Mouse (Mus musculus): ENCODE data around the gene Opa3. TPM values are rescaled to one million over a fixed set of nuclear protein-coding genes. Genes with fewer than 3 reads are reported as not detected.

Gene Opa3
- polyA plus RNA-seq, 1 experiment from 2014 or later, result 35.2 TPM

DNA sequence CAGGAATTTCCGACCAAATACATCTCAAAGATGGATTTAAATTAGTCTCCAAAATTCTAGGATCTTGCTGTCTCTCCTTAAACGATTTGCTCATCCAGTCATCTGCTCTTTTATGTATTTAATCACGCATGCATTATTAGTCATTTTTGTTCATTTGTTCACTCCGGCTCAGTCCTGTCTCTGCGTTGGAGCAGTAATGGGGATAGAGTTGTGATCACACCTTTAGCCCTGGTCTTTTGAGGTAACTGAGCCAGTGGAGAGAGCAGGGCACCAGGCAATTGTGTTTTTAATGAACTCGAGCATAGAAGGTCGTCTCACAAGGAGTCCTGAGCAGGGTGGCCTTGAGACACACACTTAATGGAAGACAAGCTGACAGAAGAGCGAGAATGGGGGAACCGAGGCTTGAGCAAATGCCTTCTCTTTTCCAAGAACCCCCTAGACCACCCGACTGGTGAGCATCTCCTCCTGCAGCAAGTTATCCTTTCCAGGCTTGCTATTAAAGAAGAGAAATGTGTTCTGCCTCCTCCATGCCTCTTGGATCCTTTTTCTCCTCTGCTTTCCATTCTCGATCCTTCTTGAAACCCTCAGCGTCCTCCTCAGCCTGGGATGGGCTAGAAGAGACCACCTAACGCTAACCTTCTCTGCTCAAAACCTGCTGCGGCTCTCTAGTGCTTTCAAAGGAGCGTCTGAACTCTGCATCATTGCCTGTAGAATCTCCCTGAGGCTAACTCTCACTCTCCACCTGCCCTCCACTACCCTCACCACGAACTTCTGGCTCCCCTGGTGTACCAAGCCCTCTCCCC, 73.5 kb downstream of the Opa3 start:
- Histone ChIP-seq H3K4me3 (peak overlapping the region; percentile 53), H3K36me3 (no peaks in the 10 kb centered on the region), H3K9me3 (no peaks in the 10 kb centered on the region), H3K27me3 (replicated peaks) (peaks cover 54% of the 10 kb centered on the region), H3K9ac (peak overlapping the region; percentile 55), H3K4me1 (peaks cover 35% of the 10 kb centered on the region), H3K4me2 (peak overlapping the region; percentile 65), H3K27ac (replicated peaks) (no peak overlapping the region)
- no peak for ATAC-seq (ENCODE audit: extremely low read depth, insufficient number of reproducible peaks, low FRiP score, low TSS enrichment)
- 13% methylated on average over 16 of the region's 16 CpGs for WGBS

GRCm38 (mm10) chr7:19302264-19303045, 74.3 kb downstream of the Opa3 start:
- H3K27ac ChIP-seq (replicated peaks), result no peak overlapping the region
- no peaks in the 10 kb centered on the region for H3K36me3 ChIP-seq
- no peaks in the 10 kb centered on the region for H3K9me3 ChIP-seq
- peak overlapping the region; percentile 65; the same call in 1 of the 2 replicates for H3K4me2 ChIP-seq
- WGBS, result 43% methylated on average over 13 of the region's 13 CpGs
- H3K4me1 ChIP-seq, result peaks cover 36% of the 10 kb centered on the region
- H3K4me3 ChIP-seq, result peak overlapping the region; percentile 53; the same call in 1 of the 2 replicates
- peak overlapping the region; percentile 55 for H3K9ac ChIP-seq
- peaks cover 61% of the 10 kb centered on the region for H3K27me3 ChIP-seq (replicated peaks)
- no peak for ATAC-seq (ENCODE audit: extremely low read depth, insufficient number of reproducible peaks, low FRiP score, low TSS enrichment)

DNA sequence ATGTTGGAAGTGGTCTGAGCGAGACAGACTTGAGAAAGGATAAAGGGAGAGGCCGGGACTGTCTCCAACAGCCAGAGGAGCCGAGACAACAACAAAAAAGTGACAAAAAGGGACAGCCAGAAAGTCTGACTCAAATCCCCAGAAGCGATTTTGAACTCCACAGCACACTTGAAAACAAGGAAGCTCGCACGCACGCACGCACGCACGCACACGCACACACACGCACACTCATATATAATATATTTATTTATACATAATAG, 74.8 kb downstream of the Opa3 start:
- WGBS, result 75% methylated on average over 12 of the region's 12 CpGs
- H3K27me3 ChIP-seq (replicated peaks), result peaks cover 62% of the 10 kb centered on the region

DNA sequence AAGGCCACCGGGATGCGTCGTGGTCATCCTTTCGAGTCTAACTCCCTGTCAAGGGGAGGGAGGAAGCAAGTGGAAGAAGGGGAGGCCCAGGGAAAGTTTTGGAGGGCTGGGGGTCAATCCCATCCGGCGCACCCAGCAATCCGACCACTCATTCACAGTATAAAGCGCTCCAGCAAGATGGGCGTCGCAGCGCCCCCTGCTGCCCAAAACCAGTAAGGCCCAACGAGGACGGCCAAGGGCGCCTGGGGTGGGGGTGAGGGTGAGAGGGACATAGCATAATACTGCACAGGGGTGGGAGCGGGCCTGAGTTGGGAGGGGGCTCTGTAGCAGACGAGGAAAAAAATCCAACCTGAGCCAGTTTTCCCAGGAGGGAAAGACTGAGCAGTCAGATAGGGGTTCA, 75.6 kb downstream of the Opa3 start:
- H3K27me3 ChIP-seq (replicated peaks), result peaks cover 62% of the 10 kb centered on the region
- ATAC-seq (ENCODE audit: extremely low read depth, insufficient number of reproducible peaks, low FRiP score, low TSS enrichment), result no peak
- no peaks in the 10 kb centered on the region for H3K9me3 ChIP-seq
- peak overlapping the region; percentile 52 for H3K4me3 ChIP-seq
- WGBS, result under 1% methylated on average over 16 of the region's 16 CpGs
- H3K9ac ChIP-seq, result peak overlapping the region; percentile 47
- peak overlapping the region; percentile 77 for H3K4me2 ChIP-seq
- H3K36me3 ChIP-seq, result no peaks in the 10 kb centered on the region
- H3K27ac ChIP-seq (replicated peaks), result no peak overlapping the region
- H3K4me1 ChIP-seq, result peaks cover 44% of the 10 kb centered on the region

More for the DNA sequence above, 74.8 kb downstream of the Opa3 start:
- Histone ChIP-seq H3K4me2 (no peak overlapping the region), H3K9me3 (no peaks in the 10 kb centered on the region), H3K4me3 (no peak overlapping the region), H3K27ac (replicated peaks) (no peak overlapping the region), H3K4me1 (peaks cover 42% of the 10 kb centered on the region), H3K36me3 (no peaks in the 10 kb centered on the region), H3K9ac (no peak overlapping the region; the same call in 1 of the 2 replicates)
- no peak for ATAC-seq (ENCODE audit: extremely low read depth, insufficient number of reproducible peaks, low FRiP score, low TSS enrichment)

DNA sequence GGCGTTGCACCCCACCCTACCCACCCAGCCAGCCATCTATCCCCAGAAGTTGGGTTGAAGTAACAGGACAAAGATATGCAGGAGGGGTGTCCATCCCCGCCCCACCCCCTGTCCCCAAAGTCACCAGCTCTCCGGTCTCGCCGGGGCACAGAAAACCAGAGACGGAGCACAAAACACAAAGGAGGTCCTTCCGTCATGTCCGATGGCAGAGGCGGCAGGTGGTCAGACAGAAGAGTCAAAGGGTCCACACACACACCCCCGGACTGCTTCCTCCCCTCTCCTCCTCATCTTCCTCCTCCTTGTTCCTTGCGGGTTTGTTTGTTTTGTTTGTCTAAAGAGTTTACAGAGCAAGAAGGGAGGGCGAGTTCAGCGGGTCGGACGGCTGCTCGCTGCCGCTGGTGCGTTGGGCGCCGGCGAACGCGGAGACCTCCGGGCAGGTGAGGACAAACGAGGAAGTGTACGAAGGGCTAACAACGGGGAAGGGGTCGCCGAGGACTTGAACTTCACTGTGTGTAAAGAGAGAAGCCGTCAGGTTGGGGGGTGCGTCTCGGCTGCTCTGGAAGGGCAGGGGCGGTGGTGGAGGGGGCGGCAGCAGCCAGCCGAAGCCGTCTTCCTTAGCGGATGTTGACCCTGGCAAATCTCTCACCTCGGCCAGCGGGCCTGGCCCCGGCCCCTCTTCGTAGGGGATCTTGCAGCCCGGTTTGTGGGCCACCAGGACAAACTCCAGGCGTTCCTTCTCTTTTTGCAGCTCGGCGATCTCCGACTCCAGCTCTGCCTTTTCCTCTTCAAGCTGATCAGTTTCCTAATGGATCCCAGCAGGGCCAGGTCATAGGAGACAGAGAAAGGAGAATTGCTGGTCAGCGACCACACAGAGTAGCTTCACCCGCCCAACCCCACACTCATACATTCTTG, 76.6 kb downstream of the Opa3 start:
- H3K4me3 ChIP-seq, result peak overlapping the region; percentile 52
- H3K9ac ChIP-seq, result peak overlapping the region; percentile 73
- H3K9me3 ChIP-seq, result no peaks in the 10 kb centered on the region
- peaks cover 49% of the 10 kb centered on the region for H3K4me1 ChIP-seq
- peak overlapping the region; percentile 77 for H3K4me2 ChIP-seq
- no peaks in the 10 kb centered on the region for H3K36me3 ChIP-seq
- no peak overlapping the region for H3K27ac ChIP-seq (replicated peaks)
- ATAC-seq (ENCODE audit: extremely low read depth, insufficient number of reproducible peaks, low FRiP score, low TSS enrichment), result no peak
- 3% methylated on average over 48 of the region's 48 CpGs for WGBS
- peaks cover 62% of the 10 kb centered on the region for H3K27me3 ChIP-seq (replicated peaks)

- ATAC-seq (ENCODE audit: extremely low read depth, insufficient number of reproducible peaks, low FRiP score, low TSS enrichment), result no peak
- Histone ChIP-seq H3K4me1 (peaks cover 49% of the 10 kb centered on the region), H3K9ac (peak overlapping the region; percentile 73), H3K4me2 (peak overlapping the region; percentile 77), H3K27ac (replicated peaks) (no peak overlapping the region), H3K36me3 (no peaks in the 10 kb centered on the region), H3K27me3 (replicated peaks) (peaks cover 62% of the 10 kb centered on the region), H3K4me3 (peak overlapping the region; percentile 52), H3K9me3 (no peaks in the 10 kb centered on the region)
- WGBS, result 9% methylated on average over 6 of the region's 6 CpGs
Measured at GRCm38 (mm10) chr7:19305413-19305735, 77.2 kb downstream of the Opa3 start.

MicroRNAs encoded within 50 kb of the gene (microRNA counts, 519-probe panel; counts per million panel counts)
- 209 counts per million, percentile 61 among the panel's probes with 10 or more counts for microRNA mmu-miR-330

Small RNA genes within 50 kb of the gene (microRNA-seq; reads per million reads assigned to microRNA genes)
- 330 reads per million, percentile 68 among the genes with 10 or more reads in this experiment for gene Mir330

Other genes with a start within 250 kb of the Opa3 start
- gene Nanos2, start 240.9 kb upstream of the Opa3 start, polyA plus RNA-seq (2015; fragmentation: Nextera tagmentation; extraction: Ambion mirVana), result not detected in 2 replicates
- gene Mypop, start 237.1 kb upstream of the Opa3 start, polyA plus RNA-seq (2015; fragmentation: Nextera tagmentation; extraction: Ambion mirVana), result 1.8 and 1.9 TPM in 2 replicates
- 12.4 and 12.7 TPM in 2 replicates for gene Irf2bp1, start 224.3 kb upstream of the Opa3 start, polyA plus RNA-seq (2015; fragmentation: Nextera tagmentation; extraction: Ambion mirVana)
- 0.25 and 1.2 TPM in 2 replicates for gene Foxa3, start 204.8 kb upstream of the Opa3 start, polyA plus RNA-seq (2015; fragmentation: Nextera tagmentation; extraction: Ambion mirVana)
- gene Sympk, start 204.0 kb upstream of the Opa3 start, polyA plus RNA-seq (2015; fragmentation: Nextera tagmentation; extraction: Ambion mirVana), result 24.8 TPM in 2 replicates
- gene Rsph6a, start 173.6 kb upstream of the Opa3 start, polyA plus RNA-seq (2015; fragmentation: Nextera tagmentation; extraction: Ambion mirVana), result not detected in 2 replicates
- gene Dmwd, start 152.1 kb upstream of the Opa3 start, polyA plus RNA-seq (2015; fragmentation: Nextera tagmentation; extraction: Ambion mirVana), result 11.3 and 13.9 TPM in 2 replicates
- gene Dmpk, start 144.5 kb upstream of the Opa3 start, polyA plus RNA-seq (2015; fragmentation: Nextera tagmentation; extraction: Ambion mirVana), result 19.3 and 20.0 TPM in 2 replicates
- gene Six5, start 133.7 kb upstream of the Opa3 start, polyA plus RNA-seq (2015; fragmentation: Nextera tagmentation; extraction: Ambion mirVana), result 5.9 and 6.0 TPM in 2 replicates
- 1.2 and 2.1 TPM in 2 replicates for gene Gm4969, start 110.0 kb upstream of the Opa3 start, polyA plus RNA-seq (2015; fragmentation: Nextera tagmentation; extraction: Ambion mirVana)
- 8.0 and 8.6 TPM in 2 replicates for gene Fbxo46, start 108.5 kb upstream of the Opa3 start, polyA plus RNA-seq (2015; fragmentation: Nextera tagmentation; extraction: Ambion mirVana)
- gene Qpctl, start 79.0 kb upstream of the Opa3 start, polyA plus RNA-seq (2015; fragmentation: Nextera tagmentation; extraction: Ambion mirVana), result 9.5 and 9.7 TPM in 2 replicates
- 107 and 113 TPM in 2 replicates for gene Snrpd2, start 78.6 kb upstream of the Opa3 start, polyA plus RNA-seq (2015; fragmentation: Nextera tagmentation; extraction: Ambion mirVana)
- 9.9 and 14.6 TPM in 2 replicates for gene Gipr, start 62.2 kb upstream of the Opa3 start, polyA plus RNA-seq (2015; fragmentation: Nextera tagmentation; extraction: Ambion mirVana)
- 15.8 and 20.6 TPM in 2 replicates for gene Eml2, start 51.9 kb upstream of the Opa3 start, polyA plus RNA-seq (2015; fragmentation: Nextera tagmentation; extraction: Ambion mirVana)
- 1.7 and 1.8 TPM in 2 replicates for gene Gpr4, start 15.8 kb upstream of the Opa3 start, polyA plus RNA-seq (2015; fragmentation: Nextera tagmentation; extraction: Ambion mirVana)
- gene Vasp, start 43.5 kb downstream of the Opa3 start, polyA plus RNA-seq (2015; fragmentation: Nextera tagmentation; extraction: Ambion mirVana), result 81.2 and 81.7 TPM in 2 replicates
- gene Ppm1n, start 51.7 kb downstream of the Opa3 start, polyA plus RNA-seq (2015; fragmentation: Nextera tagmentation; extraction: Ambion mirVana), result not detected in 2 replicates
- gene Rtn2, start 54.3 kb downstream of the Opa3 start, polyA plus RNA-seq (2015; fragmentation: Nextera tagmentation; extraction: Ambion mirVana), result 26.1 and 29.3 TPM in 2 replicates
- gene Fosb, start 81.7 kb downstream of the Opa3 start, polyA plus RNA-seq (2015; fragmentation: Nextera tagmentation; extraction: Ambion mirVana), result 0.14 and 0.16 TPM in 2 replicates
- 62.6 and 62.7 TPM in 2 replicates for gene Ercc1, start 116.4 kb downstream of the Opa3 start, polyA plus RNA-seq (2015; fragmentation: Nextera tagmentation; extraction: Ambion mirVana)
- gene Cd3eap, start 131.1 kb downstream of the Opa3 start, polyA plus RNA-seq (2015; fragmentation: Nextera tagmentation; extraction: Ambion mirVana), result 17.4 and 19.8 TPM in 2 replicates
- 12.8 and 13.0 TPM in 2 replicates for gene Ppp1r13l, start 131.4 kb downstream of the Opa3 start, polyA plus RNA-seq (2015; fragmentation: Nextera tagmentation; extraction: Ambion mirVana)
- 11.8 and 12.2 TPM in 2 replicates for gene Ercc2, start 153.7 kb downstream of the Opa3 start, polyA plus RNA-seq (2015; fragmentation: Nextera tagmentation; extraction: Ambion mirVana)
- 4.8 and 5.5 TPM in 2 replicates for gene Klc3, start 175.8 kb downstream of the Opa3 start, polyA plus RNA-seq (2015; fragmentation: Nextera tagmentation; extraction: Ambion mirVana)
- 284 and 345 TPM in 2 replicates for gene Ckm, start 176.4 kb downstream of the Opa3 start, polyA plus RNA-seq (2015; fragmentation: Nextera tagmentation; extraction: Ambion mirVana)
- gene Mark4, start 230.5 kb downstream of the Opa3 start, polyA plus RNA-seq (2015; fragmentation: Nextera tagmentation; extraction: Ambion mirVana), result 6.5 and 7.5 TPM in 2 replicates
- gene Exoc3l2, start 235.0 kb downstream of the Opa3 start, polyA plus RNA-seq (2015; fragmentation: Nextera tagmentation; extraction: Ambion mirVana), result 1.1 and 1.2 TPM in 2 replicates

All from heart, embryonic 13.5 days (tissue).